Mouse (Mus musculus): Measurements from ENCODE around the gene Furin.

- no peak for TF ChIP-seq GATA1 (IDR thresholded peaks at IDR 0.05; ENCODE audit: borderline replicate concordance, low read length)
- TF ChIP-seq FLI1 (IDR thresholded peaks at IDR 0.05; ENCODE audit: low read length), result no peak
These were observed 16.3 kb upstream of the Furin start for GRCm38 (mm10) chr7:80421576-80421975.

Measured in megakaryocyte, embryonic 14.5 days (primary cell).